Mouse (Mus musculus): ENCODE data around the gene Gpr37l1.

GRCm38 (mm10) chr1:135124573-135125363, 42.7 kb downstream of the Gpr37l1 start:
- no peak for TF ChIP-seq CTCF (IDR thresholded peaks at IDR 0.05; ENCODE audit: low read depth)
- TF ChIP-seq EP300 (IDR thresholded peaks at IDR 0.05; ENCODE audit: low read depth): no peak

Measured in liver, postnatal 0 days (tissue).